Mouse (Mus musculus) brain, embryonic 14.5 days (tissue): ENCODE measurements around the gene Mapkapk2.
"Not testable (repeated sequence)": the region's sequence is repeated elsewhere in the genome, so short reads cannot be mapped to it uniquely, and the experiment has no call there.

ENCODE experiments used
- CTCF ChIP-seq: fragments of 200-500 bp; IDR thresholded peaks from 2 replicates; pipeline ENCODE4 v1.5.1; 2012; ENCODE audit warnings: inconsistent platforms, mild to moderate bottlenecking, moderate library complexity, borderline replicate concordance; ENCODE audit not compliant: insufficient read depth, insufficient read length; ENCODE audit errors: extremely low read depth
- POLR2A ChIP-seq: fragments of 200-500 bp; IDR thresholded peaks from 2 replicates; pipeline ENCODE4 v1.6.1; 2012; ENCODE audit warnings: mild to moderate bottlenecking, inconsistent platforms, borderline replicate concordance; ENCODE audit not compliant: poor library complexity, insufficient read depth, insufficient read length, severe bottlenecking; ENCODE audit errors: extremely low read depth

DNA sequence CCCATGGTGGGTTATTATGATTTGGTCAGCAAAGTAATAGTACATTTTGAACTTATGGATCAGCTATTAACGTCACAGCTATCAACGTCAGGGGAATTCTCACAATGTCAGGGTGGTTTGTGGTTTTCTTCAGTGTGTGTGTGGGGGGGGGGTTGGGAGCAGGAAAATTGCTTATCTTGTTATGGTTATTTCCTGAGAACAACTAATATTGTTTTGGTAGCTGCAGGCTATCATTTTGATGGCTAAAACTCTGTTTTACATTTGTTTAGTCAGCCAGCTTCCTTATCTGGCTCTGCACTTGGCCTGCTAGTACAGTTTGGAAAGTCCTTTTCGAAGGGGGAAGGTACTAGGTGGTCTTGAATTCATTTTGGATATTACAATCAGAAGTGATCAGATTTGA, 47.6 kb upstream of the Mapkapk2 start:
- not testable (repeated sequence) for TF ChIP-seq POLR2A, CTCF
